Mouse (Mus musculus) neural tube, embryonic 13.5 days (tissue): ENCODE measurements around the gene Rmi2. TPM values are rescaled to one million over a fixed set of nuclear protein-coding genes. Genes with fewer than 3 reads are reported as not detected.

Experiments
- ATAC-seq: fragments of 200-750 bp; cut with Nextera tagmentation; 2 replicates; pipeline ENCODE4 v1.8.0; 2017; ENCODE audit warnings: low read depth, mild to moderate bottlenecking, moderate TSS enrichment, moderate library complexity
- H3K27ac ChIP-seq: fragments of 300-500 bp; sonication (generic); replicated peaks from 2 replicates; pipeline ENCODE4 v1.5.1; 2015; ENCODE audit warnings: moderate library complexity, mild to moderate bottlenecking, inconsistent platforms
- H3K27me3 ChIP-seq: fragments of 300-500 bp; sonication (generic); 2 replicates; pipeline ENCODE4 v1.6.1; 2015; ENCODE audit warnings: mild to moderate bottlenecking, inconsistent platforms
- H3K36me3 ChIP-seq: fragments of 300-500 bp; sonication (generic); 2 replicates; pipeline ENCODE4 v1.6.1; 2015; ENCODE audit warnings: mild to moderate bottlenecking, inconsistent platforms
- H3K4me1 ChIP-seq: fragments of 300-500 bp; sonication (generic); replicated peaks from 2 replicates; pipeline ENCODE4 v1.6.1; 2015; ENCODE audit warnings: inconsistent platforms
- H3K4me2 ChIP-seq: fragments of 300-500 bp; sonication (generic); 2 replicates; pipeline ENCODE4 v1.6.1; 2015; ENCODE audit warnings: inconsistent platforms, mild to moderate bottlenecking, moderate library complexity
- H3K4me3 ChIP-seq: fragments of 300-500 bp; sonication (generic); 2 replicates; pipeline ENCODE4 v1.5.1; 2015; ENCODE audit warnings: mild to moderate bottlenecking, inconsistent platforms
- H3K9ac ChIP-seq: fragments of 300-500 bp; sonication (generic); 2 replicates; pipeline ENCODE4 v1.6.1; 2015; ENCODE audit warnings: moderate library complexity, mild to moderate bottlenecking, inconsistent platforms
- H3K9me3 ChIP-seq: fragments of 300-500 bp; sonication (generic); 2 replicates; pipeline ENCODE4 v1.6.1; 2016; ENCODE audit warnings: inconsistent platforms
- WGBS: fragments of 180-500 bp; shearing (Covaris S2); methylation state at CpG from one replicate; pipeline ENCODE4 v1.1.7; 2015; 5-methylcytosine and 5-hydroxymethylcytosine counted together
- polyA plus RNA-seq: library from polyadenylated mRNA; unstranded; fragments of >200 nt; fragmentation: Nextera tagmentation; extraction: Ambion mirVana; gene quantifications from 2 replicates; pipeline ENCODE4 v1.2.1, GENCODE M21; 2015

Rmi2 gene
- polyA plus RNA-seq, 1 experiment from 2014 or later, result 0.68 TPM

DNA sequence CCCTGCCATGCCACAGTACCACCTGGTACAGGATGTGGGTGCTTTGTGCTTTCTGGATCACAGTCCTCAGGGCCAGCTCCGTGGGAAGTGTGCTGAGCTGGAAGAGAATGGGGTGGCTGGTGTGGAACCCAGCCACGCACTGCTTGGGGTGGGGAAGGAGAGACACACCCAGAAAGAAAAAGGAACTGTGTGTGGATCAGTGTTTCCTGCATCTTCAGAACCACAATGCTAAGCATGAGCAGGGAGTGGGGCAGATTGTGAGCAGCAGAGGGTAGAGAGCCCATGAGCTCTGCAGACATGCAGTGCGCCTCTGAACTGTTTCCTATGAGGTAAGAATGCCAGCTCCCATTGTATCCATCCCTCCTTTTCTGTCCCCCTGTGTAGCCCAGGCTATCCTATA is 43.4 kb downstream of the Rmi2 start:
- no peak overlapping the region for H3K27ac ChIP-seq
- no peaks in the 10 kb centered on the region for H3K9me3 ChIP-seq
- 88% methylated on average over 3 of the region's 3 CpGs for WGBS
- no peaks in the 10 kb centered on the region for H3K36me3 ChIP-seq
- H3K4me1 ChIP-seq, result peaks cover 3% of the 10 kb centered on the region; the same call in 1 of the 2 replicates
- no peaks in the 10 kb centered on the region for H3K27me3 ChIP-seq
- H3K4me2 ChIP-seq, result no peak overlapping the region
- ATAC-seq, result no peak
- H3K9ac ChIP-seq, result no peak overlapping the region
- H3K4me3 ChIP-seq, result no peak overlapping the region

DNA sequence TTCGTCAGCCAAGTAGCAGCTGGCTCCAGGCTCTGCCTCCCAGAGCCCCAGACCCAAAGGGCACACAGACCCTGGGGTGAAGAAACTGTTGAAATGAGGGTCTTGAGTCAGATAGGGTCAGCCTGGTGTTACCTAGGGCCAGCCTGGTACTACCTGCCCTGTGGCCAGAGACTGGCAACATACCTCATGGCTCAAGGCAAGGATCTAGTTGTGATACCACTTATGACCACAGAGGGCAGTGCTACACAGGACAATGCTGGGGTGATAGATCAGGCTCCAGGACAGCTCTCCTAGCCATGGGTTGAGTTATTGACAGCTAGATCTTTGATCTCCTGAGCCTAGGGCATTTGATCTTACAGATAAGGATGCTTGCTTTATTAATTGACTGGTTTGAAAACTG is 44.6 kb downstream of the Rmi2 start:
- no peaks in the 10 kb centered on the region for H3K4me1 ChIP-seq
- peak; percentile 13; the same call in 1 of the 2 replicates for ATAC-seq
- WGBS, result 100% methylated on average over 1 of the region's 1 CpGs

GRCm38 (mm10) chr16:10881231-10881962 is 46.5 kb downstream of the Rmi2 start:
- Histone ChIP-seq H3K36me3 (no peaks in the 10 kb centered on the region), H3K27ac (no peak overlapping the region), H3K4me1 (no peaks in the 10 kb centered on the region), H3K9me3 (no peaks in the 10 kb centered on the region), H3K27me3 (no peaks in the 10 kb centered on the region), H3K4me2 (no peak overlapping the region), H3K4me3 (no peak overlapping the region), H3K9ac (no peak overlapping the region)
- peak; percentile 27; the same call in 1 of the 2 replicates for ATAC-seq
- 52% methylated on average over 4 of the region's 4 CpGs for WGBS

More for the DNA sequence above, 44.6 kb downstream of the Rmi2 start:
- Histone ChIP-seq H3K27ac (no peak overlapping the region), H3K9ac (no peak overlapping the region), H3K36me3 (no peaks in the 10 kb centered on the region), H3K4me2 (no peak overlapping the region), H3K27me3 (no peaks in the 10 kb centered on the region), H3K9me3 (no peaks in the 10 kb centered on the region), H3K4me3 (no peak overlapping the region)

DNA sequence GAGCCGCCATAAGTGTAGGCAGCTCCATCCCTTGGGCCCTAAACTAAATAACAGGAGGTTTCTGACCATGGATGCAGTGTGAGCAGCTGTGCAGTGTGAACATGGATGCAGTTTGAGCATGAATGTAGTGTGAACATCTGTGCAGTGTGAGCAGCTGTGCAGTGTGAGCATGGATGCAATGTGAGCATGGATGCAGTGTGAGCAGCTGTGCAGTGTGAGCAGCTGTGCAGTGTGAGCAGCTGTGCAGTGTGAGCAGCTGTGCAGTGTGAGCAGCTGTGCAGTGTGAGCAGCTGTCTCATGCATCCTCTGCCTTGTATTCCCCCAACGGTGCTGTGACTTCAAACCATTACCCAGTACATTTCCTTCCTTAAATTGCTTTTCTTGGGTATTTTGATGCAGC is 52.6 kb downstream of the Rmi2 start:
- Histone ChIP-seq H3K36me3 (no peaks in the 10 kb centered on the region), H3K27me3 (no peaks in the 10 kb centered on the region), H3K4me2 (no peak overlapping the region), H3K4me3 (no peak overlapping the region), H3K27ac (no peak overlapping the region), H3K9me3 (no peaks in the 10 kb centered on the region), H3K4me1 (no peaks in the 10 kb centered on the region), H3K9ac (no peak overlapping the region)
- ATAC-seq, result no peak
- 82% methylated on average over 2 of the region's 2 CpGs for WGBS

- 74% methylated on average over 3 of the region's 3 CpGs for WGBS
- Histone ChIP-seq H3K9me3 (no peaks in the 10 kb centered on the region), H3K4me2 (no peak overlapping the region), H3K27me3 (no peaks in the 10 kb centered on the region), H3K4me1 (no peaks in the 10 kb centered on the region), H3K36me3 (no peaks in the 10 kb centered on the region), H3K9ac (no peak overlapping the region), H3K27ac (no peak overlapping the region), H3K4me3 (no peak overlapping the region)
- ATAC-seq, result no peak
Observed at GRCm38 (mm10) chr16:10890363-10890762, 55.5 kb downstream of the Rmi2 start.

GRCm38 (mm10) chr16:10893161-10893560 is 58.3 kb downstream of the Rmi2 start:
- no peak overlapping the region for H3K4me2 ChIP-seq
- no peak overlapping the region for H3K9ac ChIP-seq
- no peak for ATAC-seq
- no peaks in the 10 kb centered on the region for H3K36me3 ChIP-seq
- WGBS, result 75% methylated on average over 4 of the region's 4 CpGs
- H3K4me1 ChIP-seq, result peaks cover 12% of the 10 kb centered on the region
- no peaks in the 10 kb centered on the region for H3K27me3 ChIP-seq
- H3K4me3 ChIP-seq, result no peak overlapping the region
- H3K27ac ChIP-seq, result no peak overlapping the region
- H3K9me3 ChIP-seq, result no peaks in the 10 kb centered on the region

- H3K9ac ChIP-seq, result no peak overlapping the region
- H3K27me3 ChIP-seq, result no peaks in the 10 kb centered on the region
- H3K27ac ChIP-seq, result no peak overlapping the region
- H3K4me2 ChIP-seq, result no peak overlapping the region
- peaks cover 12% of the 10 kb centered on the region for H3K4me1 ChIP-seq
- no peak overlapping the region for H3K4me3 ChIP-seq
- WGBS, result 80% methylated on average over 3 of the region's 3 CpGs
- H3K36me3 ChIP-seq, result no peaks in the 10 kb centered on the region
- ATAC-seq, result no peak
- H3K9me3 ChIP-seq, result no peaks in the 10 kb centered on the region
Observed at GRCm38 (mm10) chr16:10895906-10896305, 61.0 kb downstream of the Rmi2 start.

DNA sequence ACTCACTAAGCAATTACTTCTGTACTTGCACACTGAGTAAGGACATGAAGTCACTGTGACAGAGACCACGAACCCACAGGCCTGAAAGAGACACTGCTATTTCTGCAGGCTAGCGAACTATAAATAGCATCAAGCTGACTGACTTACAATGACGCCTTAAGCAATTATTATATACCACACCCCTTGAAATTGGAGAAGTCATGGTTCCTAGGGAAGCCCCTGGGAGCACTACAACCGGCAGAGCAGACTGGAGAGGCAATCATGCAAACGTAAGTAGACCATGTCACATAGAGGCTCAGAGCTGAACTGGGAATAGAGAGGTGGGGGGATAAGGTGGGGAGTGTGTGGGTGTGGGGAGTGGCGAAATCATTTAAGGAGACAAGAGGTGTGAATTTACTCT is 62.5 kb downstream of the Rmi2 start:
- H3K27ac ChIP-seq, result peak overlapping the region; percentile 33; the same call in 1 of the 2 replicates
- no peak overlapping the region for H3K9ac ChIP-seq
- no peaks in the 10 kb centered on the region for H3K27me3 ChIP-seq
- peak; percentile 59; the same call in 1 of the 2 replicates for ATAC-seq
- no peak overlapping the region for H3K4me2 ChIP-seq
- 32% methylated on average over 6 of the region's 6 CpGs for WGBS
- no peak overlapping the region for H3K4me3 ChIP-seq
- peaks cover 12% of the 10 kb centered on the region for H3K4me1 ChIP-seq
- no peaks in the 10 kb centered on the region for H3K36me3 ChIP-seq
- no peaks in the 10 kb centered on the region for H3K9me3 ChIP-seq

- Histone ChIP-seq H3K4me3 (no peak overlapping the region), H3K9ac (no peak overlapping the region), H3K27ac (no peak overlapping the region), H3K4me1 (peaks cover 14% of the 10 kb centered on the region), H3K4me2 (no peak overlapping the region), H3K9me3 (no peaks in the 10 kb centered on the region), H3K36me3 (no peaks in the 10 kb centered on the region), H3K27me3 (no peaks in the 10 kb centered on the region)
- no peak for ATAC-seq
- 86% methylated on average over 1 of the region's 1 CpGs for WGBS
Observed at GRCm38 (mm10) chr16:10900736-10901135, 65.9 kb downstream of the Rmi2 start.

DNA sequence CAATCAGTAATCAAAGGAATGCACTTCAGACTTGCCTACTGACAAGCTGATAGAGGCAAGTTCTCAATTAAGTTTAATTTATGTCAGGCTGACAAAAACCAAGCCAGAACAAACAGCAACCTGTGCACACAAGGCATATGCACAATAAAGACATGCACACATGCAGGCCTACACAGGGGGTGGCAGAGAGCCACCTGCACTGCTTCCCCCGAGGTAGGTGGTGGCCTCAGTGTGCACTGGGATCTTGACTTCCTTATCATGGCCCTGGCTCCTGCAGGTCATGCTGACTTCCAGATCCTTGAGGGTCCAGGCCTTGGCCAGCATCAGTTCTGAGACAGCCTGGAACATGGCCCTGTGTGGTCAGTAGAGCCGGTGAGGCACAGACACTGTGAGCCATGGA is 67.1 kb downstream of the Rmi2 start:
- peaks cover 13% of the 10 kb centered on the region; the same call in 1 of the 2 replicates for H3K4me1 ChIP-seq
- H3K9me3 ChIP-seq, result no peaks in the 10 kb centered on the region
- no peaks in the 10 kb centered on the region for H3K36me3 ChIP-seq

GRCm38 (mm10) chr16:10902849-10903248 is 68.0 kb downstream of the Rmi2 start:
- no peak for ATAC-seq
- Histone ChIP-seq H3K9me3 (no peaks in the 10 kb centered on the region), H3K36me3 (no peaks in the 10 kb centered on the region), H3K27me3 (no peaks in the 10 kb centered on the region), H3K9ac (no peak overlapping the region), H3K4me3 (no peak overlapping the region), H3K4me1 (0 out of 2 replicates have a peak, but pooled peaks cover 7% of the 10 kb centered on the region), H3K27ac (no peak overlapping the region), H3K4me2 (no peak overlapping the region)
- 60% methylated on average over 5 of the region's 5 CpGs for WGBS

More for the DNA sequence above, 67.1 kb downstream of the Rmi2 start:
- no peak overlapping the region for H3K4me2 ChIP-seq
- no peaks in the 10 kb centered on the region for H3K27me3 ChIP-seq
- no peak for ATAC-seq
- WGBS, result 76% methylated on average over 2 of the region's 2 CpGs
- H3K4me3 ChIP-seq, result no peak overlapping the region
- H3K9ac ChIP-seq, result no peak overlapping the region
- H3K27ac ChIP-seq, result no peak overlapping the region

DNA sequence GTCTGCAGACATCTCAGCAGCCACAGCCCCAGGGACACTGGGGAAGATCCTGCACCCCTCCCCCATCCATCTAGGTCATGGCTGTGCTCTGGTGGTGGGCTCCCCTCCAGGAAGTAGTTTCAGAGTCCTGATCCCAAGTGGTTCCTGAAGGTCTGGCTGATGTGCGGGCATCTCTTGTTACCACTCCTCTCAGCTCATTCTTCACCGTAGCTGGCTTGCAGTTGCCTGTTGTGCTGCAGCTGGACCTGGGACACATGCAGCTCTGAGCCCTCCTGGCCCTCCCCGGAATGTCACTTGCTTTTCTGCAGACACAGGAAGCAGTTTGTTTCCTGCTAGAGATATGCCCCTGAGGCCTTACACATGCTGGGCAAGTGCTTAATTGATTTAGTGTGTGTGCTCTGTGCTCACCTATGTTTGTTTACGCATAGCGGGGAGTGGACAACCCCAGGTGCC is 70.8 kb downstream of the Rmi2 start:
- Histone ChIP-seq H3K9ac (no peak overlapping the region), H3K27me3 (no peaks in the 10 kb centered on the region), H3K36me3 (no peaks in the 10 kb centered on the region), H3K4me2 (no peak overlapping the region), H3K4me1 (0 out of 2 replicates have a peak, but pooled peaks cover 7% of the 10 kb centered on the region), H3K9me3 (no peaks in the 10 kb centered on the region), H3K4me3 (no peak overlapping the region), H3K27ac (no peak overlapping the region)
- WGBS, result 70% methylated on average over 5 of the region's 5 CpGs
- no peak for ATAC-seq

- Histone ChIP-seq H3K36me3 (no peaks in the 10 kb centered on the region), H3K4me1 (0 out of 2 replicates have a peak, but pooled peaks cover 4% of the 10 kb centered on the region), H3K27me3 (no peaks in the 10 kb centered on the region), H3K27ac (no peak overlapping the region), H3K4me3 (no peak overlapping the region), H3K4me2 (no peak overlapping the region), H3K9ac (no peak overlapping the region), H3K9me3 (no peaks in the 10 kb centered on the region)
- 80% methylated on average over 7 of the region's 7 CpGs for WGBS
- ATAC-seq, result no peak
Observed at GRCm38 (mm10) chr16:10910541-10910940, 75.7 kb downstream of the Rmi2 start.
